Mouse (Mus musculus) ES-CJ7 (cell line): Measurements from ENCODE around the gene Pkm.

Source experiments
- DNase-seq: peaks from one replicate; pipeline ENCODE4 v3.0.0; 2011; ENCODE audit warnings: low read depth, low spot score

Pkm gene

GRCm38 (mm10) chr9:59655958-59656634, at the start of gene Pkm:
TSS of gene Pkm (plus strand) at chr9:59656368.
- DNase-seq, result peak; percentile 100

- DNase-seq, result no peak
Observed at GRCm38 (mm10) chr9:59610950-59611349, 45.2 kb upstream of the Pkm start.

- no peak for DNase-seq
Observed at GRCm38 (mm10) chr9:59615797-59616196, 40.4 kb upstream of the Pkm start.

GRCm38 (mm10) chr9:59616622-59617306, 39.4 kb upstream of the Pkm start, which contains the start of gene Parp6:
TSS of gene Parp6 (plus strand) at chr9:59617284.
- DNase-seq, result peak; percentile 99

- DNase-seq, result no peak
Observed at GRCm38 (mm10) chr9:59617307-59617973, 38.7 kb upstream of the Pkm start.

GRCm38 (mm10) chr9:59638372-59638771, 17.8 kb upstream of the Pkm start:
- no peak for DNase-seq

DNA sequence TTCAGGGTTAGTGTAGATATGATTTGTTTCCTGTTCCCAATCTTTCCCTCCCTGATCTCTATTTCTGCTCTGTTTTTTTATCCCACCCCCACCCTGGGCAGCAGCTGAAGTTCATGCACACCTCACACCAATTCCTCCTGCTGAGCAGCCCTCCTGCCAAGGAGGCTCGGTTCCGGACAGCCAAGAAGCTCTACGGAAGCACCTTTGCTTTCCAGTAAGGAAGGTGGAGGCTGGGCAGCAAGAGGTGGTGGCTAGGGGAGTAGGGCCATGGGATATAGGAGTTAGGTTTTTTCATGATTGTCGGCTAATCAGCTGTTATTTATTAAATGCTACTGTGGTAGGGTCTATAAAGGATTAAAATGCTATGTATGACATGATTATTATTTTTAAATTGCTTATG, 16.2 kb upstream of the Pkm start:
- no peak for DNase-seq

DNA sequence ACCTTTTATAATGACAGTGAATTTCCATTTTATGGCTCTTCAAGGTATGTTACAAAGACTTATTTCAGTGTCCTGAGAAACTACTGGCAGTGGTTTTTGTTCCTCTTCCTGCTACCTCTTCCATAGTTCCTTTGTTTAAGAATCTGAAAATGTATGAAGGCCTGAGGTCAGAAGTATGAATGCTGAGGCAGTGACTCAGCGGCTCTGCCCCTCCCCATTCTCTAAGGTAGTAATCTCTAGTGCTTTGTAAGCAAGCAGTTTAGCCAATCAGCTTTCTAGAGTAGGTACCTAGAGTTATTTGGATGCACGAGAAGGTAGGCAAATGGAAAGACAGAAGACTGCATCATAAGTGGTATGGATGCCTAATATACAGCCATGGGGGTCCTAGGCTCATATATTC, 14.8 kb upstream of the Pkm start:
- DNase-seq, result no peak

GRCm38 (mm10) chr9:59649911-59650310, 6.3 kb upstream of the Pkm start:
- no peak for DNase-seq

GRCm38 (mm10) chr9:59653371-59653770, 2.8 kb upstream of the Pkm start:
- peak; percentile 76 for DNase-seq

- no peak for DNase-seq
Observed at GRCm38 (mm10) chr9:59654450-59654983, 1.7 kb upstream of the Pkm start.

DNA sequence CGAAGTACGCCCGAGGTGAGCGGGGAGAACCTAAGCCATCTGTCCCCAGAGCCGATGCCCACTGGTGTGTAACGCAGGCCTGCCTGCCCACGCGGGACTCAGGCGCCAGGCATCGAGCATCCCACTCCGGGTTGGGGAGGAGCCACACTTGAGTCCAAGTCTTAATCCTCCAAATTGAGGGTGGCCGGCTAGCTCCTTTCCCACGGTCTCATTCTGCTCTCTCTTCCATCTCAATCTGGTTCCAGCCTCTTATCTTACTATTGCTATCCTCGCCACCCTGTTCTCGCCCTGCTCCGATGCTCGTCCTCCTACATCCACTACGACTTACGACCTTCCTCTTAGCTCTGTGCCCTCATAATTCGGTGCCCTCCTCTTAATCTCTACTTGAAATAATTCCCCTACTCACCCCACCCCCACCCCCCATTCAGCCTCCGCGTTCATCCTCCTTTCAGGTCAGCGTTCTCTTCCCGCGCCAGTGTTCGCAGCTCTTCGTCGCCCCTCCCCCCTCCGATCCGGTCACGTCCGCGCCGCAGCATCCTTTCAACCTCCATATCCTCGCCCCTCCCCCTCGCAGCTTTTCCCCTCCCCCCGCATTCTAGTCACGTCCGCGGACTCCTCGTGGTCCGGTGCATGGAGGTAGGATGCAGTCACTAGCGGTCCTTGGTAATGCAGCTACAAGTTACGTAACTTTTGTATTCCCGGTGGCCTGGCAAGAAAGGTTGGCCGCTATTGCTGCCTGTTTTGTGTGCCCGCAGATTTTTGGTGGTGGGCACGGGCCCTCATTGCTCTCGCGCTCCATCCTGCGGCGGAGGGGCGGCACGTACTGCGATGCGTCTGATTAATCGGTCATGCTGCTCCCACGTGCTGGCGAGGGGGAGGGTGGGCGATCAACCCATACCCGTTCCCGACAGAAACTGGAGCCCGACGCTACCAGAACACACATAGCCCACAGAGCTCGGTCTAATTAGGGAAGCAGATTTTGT, 758 bp downstream of the Pkm start:
- peak; percentile 97 for DNase-seq

- DNase-seq, result no peak
Observed at GRCm38 (mm10) chr9:59658146-59658545, 2.0 kb downstream of the Pkm start.

- peak; percentile 98 for DNase-seq
Observed at GRCm38 (mm10) chr9:59659036-59660026, 3.2 kb downstream of the Pkm start.

- DNase-seq, result no peak
Observed at GRCm38 (mm10) chr9:59660421-59660820, 4.3 kb downstream of the Pkm start.

- no peak for DNase-seq
Observed at GRCm38 (mm10) chr9:59661298-59661975, 5.3 kb downstream of the Pkm start.

- no peak for DNase-seq
Observed at GRCm38 (mm10) chr9:59663226-59663625, 7.1 kb downstream of the Pkm start.

DNA sequence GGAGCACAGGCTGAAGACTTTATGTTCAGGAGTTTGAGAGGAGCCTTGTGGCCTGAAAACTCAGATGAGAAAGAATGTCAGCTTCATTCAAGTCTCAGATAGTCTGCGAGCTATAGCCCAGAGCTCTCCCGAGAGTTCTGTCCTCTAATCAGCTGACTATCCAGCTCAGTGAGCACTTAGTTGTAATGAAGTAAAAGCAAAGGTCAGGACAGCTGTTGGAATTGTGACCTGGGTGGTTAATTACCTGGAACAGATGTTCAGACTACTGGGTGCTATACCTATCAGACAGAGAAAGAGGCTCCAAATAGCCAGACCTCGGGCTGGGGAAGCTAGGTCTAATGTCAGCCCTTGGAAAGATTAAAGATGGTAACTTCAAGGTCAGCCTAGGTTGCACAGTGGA, 7.8 kb downstream of the Pkm start:
- no peak for DNase-seq

DNA sequence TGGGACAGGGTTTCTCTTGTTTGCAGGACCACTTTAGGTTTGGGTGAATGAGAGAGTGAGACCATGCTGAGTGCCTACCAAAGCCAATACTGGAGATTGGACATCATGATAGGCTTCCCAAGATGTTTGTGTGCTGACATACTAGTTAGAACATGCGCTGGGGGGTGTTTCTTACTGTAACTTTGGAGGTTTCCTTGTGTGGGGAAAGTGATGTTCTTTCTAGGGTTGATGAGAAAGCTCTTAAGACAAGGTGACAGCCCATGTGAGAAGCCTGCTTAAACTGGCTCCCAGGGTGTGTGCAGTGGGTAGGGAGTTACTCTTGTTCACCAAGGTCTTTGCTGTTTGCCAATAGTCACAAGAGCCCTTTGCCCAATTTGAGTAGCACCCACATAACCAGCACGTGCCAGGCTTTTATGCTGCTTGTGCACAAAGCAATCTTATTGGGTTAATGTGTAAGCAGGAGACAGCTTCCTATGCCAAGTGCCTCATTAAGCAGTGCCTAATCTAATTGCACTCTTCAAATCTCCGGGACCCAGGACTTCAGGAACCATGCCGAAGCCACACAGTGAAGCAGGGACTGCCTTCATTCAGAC, 8.6 kb downstream of the Pkm start:
- DNase-seq, result no peak
